Comparison of ENCODE assay signal across 11 mouse cellular contexts in genomic region chr6:107431033-107431432, GRCm38 (mm10).
DNase-seq lines count a peak whose midpoint lies in the region; ATAC-seq and TF ChIP-seq lines count a peak whose summit lies in the region.
"Had no signal": no experiment of that assay in that cellular context is flagged by ENCODE, and none has a peak within 500 bp of the region (broad histone marks: within the 10 kb centered on the region; RNA-seq: fewer than 3 reads in every experiment).

No protein-coding gene starts in this region.

- DNase-seq in cerebellum, postnatal 14 days, result peak; percentile 40 to 50
- no peak for DNase-seq in cerebellum, adult 11 months
- peak; percentile 56 for DNase-seq in left cerebral cortex, postnatal 4 days
- DNase-seq in left cerebral cortex, adult 11 months (ENCODE audit: low spot score), result no peak
- no peak for DNase-seq in spleen, postnatal 36 days (ENCODE audit: low spot score in 2 of 2)
- no peak for DNase-seq in lung, adult 2 months
- DNase-seq: kidney, adult 8-10 months had no signal

- H3K9me3 ChIP-seq in embryonic facial prominence, embryonic 15.5 days (replicated peaks), result no peaks in the 10 kb centered on the region
- H3K9me3 ChIP-seq in hindbrain, embryonic 16.5 days (ENCODE audit: control insufficient read depth, low read length), result no peaks in the 10 kb centered on the region
- H3K9me3 ChIP-seq: heart, embryonic 15.5 days had no signal

- ATAC-seq in embryonic facial prominence, embryonic 15.5 days (ENCODE audit: insufficient number of reproducible peaks, low FRiP score, low TSS enrichment, low read depth), result 0 out of 2 replicates have a peak, but pooled peaks have one; percentile 47
- ATAC-seq in hindbrain, embryonic 16.5 days, result peak; percentile 85
- ATAC-seq: activated CD4-positive, CD25-positive, alpha-beta regulatory T cell, adult 4 months had no signal

- no peaks in the 10 kb centered on the region for H3K4me1 ChIP-seq in embryonic facial prominence, embryonic 15.5 days
- no peaks in the 10 kb centered on the region for H3K4me1 ChIP-seq in hindbrain, embryonic 16.5 days (ENCODE audit: control insufficient read depth, insufficient read depth, low read depth, low read length)
- H3K4me1 ChIP-seq in lung, adult 2 months (ENCODE audit: control insufficient read depth, insufficient read depth, low read length), result no peaks in the 10 kb centered on the region
- H3K4me1 ChIP-seq: heart, embryonic 15.5 days had no signal

- no peak for TF ChIP-seq CTCF in lung, adult 2 months (IDR thresholded peaks at IDR 0.05; ENCODE audit: insufficient read depth, low read length)

- H3K27ac ChIP-seq in embryonic facial prominence, embryonic 15.5 days (replicated peaks), result no peak overlapping the region
- no peak overlapping the region for H3K27ac ChIP-seq in hindbrain, embryonic 16.5 days (ENCODE audit: low read depth, low read length)
- H3K27ac ChIP-seq: heart, embryonic 15.5 days had no signal

- H3K4me2 ChIP-seq in embryonic facial prominence, embryonic 15.5 days (replicated peaks), result no peak overlapping the region
- H3K4me2 ChIP-seq in hindbrain, embryonic 16.5 days (ENCODE audit: low read length), result no peak overlapping the region
- H3K4me2 ChIP-seq: heart, embryonic 15.5 days had no signal

- intact Hi-C loops in left cerebral cortex, postnatal 4 days (cut with DNase I), result no loop called here

- H3K4me3 ChIP-seq in embryonic facial prominence, embryonic 15.5 days (replicated peaks), result no peak overlapping the region
- no peak overlapping the region for H3K4me3 ChIP-seq in hindbrain, embryonic 16.5 days (ENCODE audit: low read length)
- no peak overlapping the region for H3K4me3 ChIP-seq in lung, adult 2 months (replicated peaks; ENCODE audit: extremely low read depth, low read depth, low read length)
- H3K4me3 ChIP-seq: heart, embryonic 15.5 days had no signal

- H3K27me3 ChIP-seq in embryonic facial prominence, embryonic 15.5 days, result no peaks in the 10 kb centered on the region
- H3K27me3 ChIP-seq in hindbrain, embryonic 16.5 days (replicated peaks; ENCODE audit: control insufficient read depth, insufficient read depth, low read length), result no peaks in the 10 kb centered on the region
- H3K27me3 ChIP-seq: heart, embryonic 15.5 days had no signal

- no peak for TF ChIP-seq POLR2A in lung, adult 2 months (IDR thresholded peaks at IDR 0.05; ENCODE audit: borderline replicate concordance, extremely low read depth, low read depth, low read length)

- no peaks in the 10 kb centered on the region for H3K36me3 ChIP-seq in embryonic facial prominence, embryonic 15.5 days
- no peaks in the 10 kb centered on the region for H3K36me3 ChIP-seq in hindbrain, embryonic 16.5 days (ENCODE audit: control insufficient read depth, insufficient read depth, low read length)
- H3K36me3 ChIP-seq: heart, embryonic 15.5 days had no signal

- WGBS in embryonic facial prominence, embryonic 15.5 days, result 64% methylated on average over 4 of the region's 4 CpGs
- 63% methylated on average over 4 of the region's 4 CpGs for WGBS in hindbrain, embryonic 16.5 days
- WGBS in lung, adult 2 months, result 78% methylated on average over 4 of the region's 4 CpGs

- no peak overlapping the region for H3K9ac ChIP-seq in embryonic facial prominence, embryonic 15.5 days
- no peak overlapping the region for H3K9ac ChIP-seq in hindbrain, embryonic 16.5 days (ENCODE audit: low read depth, low read length)
- H3K9ac ChIP-seq: heart, embryonic 15.5 days had no signal

Comparison
In these comparisons a context has a peak if more than half of its experiments do, and no peak if none do; other contexts are left out.
1. DNase-seq: peak in cerebellum, postnatal 14 days (2 of 2) and left cerebral cortex, postnatal 4 days (single experiment); none in cerebellum, adult 11 months (single experiment), left cerebral cortex, adult 11 months (single experiment), spleen, postnatal 36 days (0 of 2) and lung, adult 2 months (single experiment).